ENCODE assay signal across 9 mouse cellular contexts in the genomic region with DNA sequence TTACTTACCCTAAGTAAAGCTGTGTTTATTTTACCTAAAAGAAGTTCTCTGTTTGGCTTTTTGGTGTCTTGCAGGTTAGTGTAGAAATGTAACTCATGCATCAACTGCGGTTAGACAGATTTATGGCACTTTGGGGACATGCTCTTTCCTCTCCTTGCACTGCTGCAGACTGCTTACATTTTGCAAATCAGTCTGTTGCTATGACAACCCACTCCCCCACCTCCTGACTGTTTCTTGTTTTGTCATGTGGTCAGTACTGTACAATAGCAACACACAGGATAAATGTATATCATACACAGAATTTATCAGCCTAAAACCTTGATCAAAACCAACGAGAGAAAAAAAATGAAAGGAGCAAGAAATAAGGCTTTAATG.
DNase-seq lines count a peak whose midpoint lies in the region; ATAC-seq and TF ChIP-seq lines count a peak whose summit lies in the region.
"Had no signal": no experiment of that assay in that cellular context is flagged by ENCODE, and none has a peak within 500 bp of the region (broad histone marks: within the 10 kb centered on the region; RNA-seq: fewer than 3 reads in every experiment).

No protein-coding gene starts in this region.

- no peak for TF ChIP-seq CTCF in midbrain, postnatal 0 days (IDR thresholded peaks at IDR 0.05)

- no peak overlapping the region for H3K4me3 ChIP-seq in forebrain, embryonic 10.5 days
- H3K4me3 ChIP-seq in kidney, embryonic 16.5 days (ENCODE audit: low read length) = no peak overlapping the region
- no peak overlapping the region for H3K4me3 ChIP-seq in midbrain, postnatal 0 days (ENCODE audit: low read depth, low read length)
- no peak overlapping the region for H3K4me3 ChIP-seq in heart, embryonic 12.5 days
- H3K4me3 ChIP-seq: lung, embryonic 15.5 days had no signal

- H3K27me3 ChIP-seq in forebrain, embryonic 10.5 days (ENCODE audit: poor library complexity, severe bottlenecking) = peaks cover 76% of the 10 kb centered on the region
- no peaks in the 10 kb centered on the region for H3K27me3 ChIP-seq in kidney, embryonic 16.5 days (ENCODE audit: insufficient read depth, low read length)
- no peaks in the 10 kb centered on the region for H3K27me3 ChIP-seq in midbrain, postnatal 0 days (ENCODE audit: insufficient read depth, low read length)
- H3K27me3 ChIP-seq in heart, embryonic 12.5 days (replicated peaks) = no peaks in the 10 kb centered on the region
- H3K27me3 ChIP-seq: lung, embryonic 15.5 days had no signal

- no peaks in the 10 kb centered on the region for H3K9me3 ChIP-seq in forebrain, embryonic 10.5 days
- no peaks in the 10 kb centered on the region for H3K9me3 ChIP-seq in kidney, embryonic 16.5 days (ENCODE audit: low read length)
- H3K9me3 ChIP-seq in midbrain, postnatal 0 days (ENCODE audit: low read length) = no peaks in the 10 kb centered on the region
- H3K9me3 ChIP-seq in heart, embryonic 12.5 days (replicated peaks) = no peaks in the 10 kb centered on the region
- H3K9me3 ChIP-seq: lung, embryonic 15.5 days had no signal

- H3K27ac ChIP-seq in forebrain, embryonic 10.5 days = peak overlapping the region; percentile 60; the same call in 1 of the 2 replicates
- peak overlapping the region; percentile 2; the same call in 1 of the 2 replicates for H3K27ac ChIP-seq in kidney, embryonic 16.5 days (ENCODE audit: low read length)
- H3K27ac ChIP-seq in midbrain, postnatal 0 days (ENCODE audit: low read depth, low read length) = no peak overlapping the region
- no peak overlapping the region for H3K27ac ChIP-seq in heart, embryonic 12.5 days (ENCODE audit: poor library complexity, severe bottlenecking)
- H3K27ac ChIP-seq: lung, embryonic 15.5 days had no signal

- 37% methylated on average over 2 of the region's 2 CpGs for WGBS in forebrain, embryonic 10.5 days
- 20% methylated on average over 2 of the region's 2 CpGs for WGBS in kidney, embryonic 16.5 days
- 15% methylated on average over 2 of the region's 2 CpGs for WGBS in midbrain, postnatal 0 days
- WGBS in heart, embryonic 12.5 days = 58% methylated on average over 2 of the region's 2 CpGs

- peak; percentile 74; the same call in 1 of the 2 replicates for ATAC-seq in kidney, embryonic 16.5 days (ENCODE audit: low FRiP score, low TSS enrichment)
- peak; percentile 72; the same call in 1 of the 2 replicates for ATAC-seq in midbrain, postnatal 0 days (ENCODE audit: low FRiP score)
- no peak for ATAC-seq in heart, embryonic 12.5 days (ENCODE audit: insufficient number of reproducible peaks, low FRiP score)

- peak; percentile 56 to 79 for DNase-seq in adrenal gland, adult (ENCODE audit: inconsistent age in 2 of 2, low spot score in 1 of 2)
- DNase-seq in adrenal gland, postnatal 25 days = no peak
- DNase-seq in forebrain, embryonic 10.5 days (ENCODE audit: extremely low spot score, low spot score) = no peak
- peak; percentile 84 for DNase-seq in midbrain, postnatal 0 days (ENCODE audit: low spot score)
- DNase-seq in right cerebral cortex, postnatal 4 days = no peak
- DNase-seq in thymus, postnatal 4 days = no peak

- H3K36me3 ChIP-seq in forebrain, embryonic 10.5 days (replicated peaks) = no peaks in the 10 kb centered on the region
- H3K36me3 ChIP-seq in kidney, embryonic 16.5 days (ENCODE audit: insufficient read depth, low read length) = no peaks in the 10 kb centered on the region
- H3K36me3 ChIP-seq in midbrain, postnatal 0 days (ENCODE audit: insufficient read depth, low read length) = no peaks in the 10 kb centered on the region
- peaks cover 35% of the 10 kb centered on the region for H3K36me3 ChIP-seq in heart, embryonic 12.5 days

- H3K9ac ChIP-seq in kidney, embryonic 16.5 days (replicated peaks; ENCODE audit: low read length) = no peak overlapping the region
- no peak overlapping the region for H3K9ac ChIP-seq in midbrain, postnatal 0 days (replicated peaks; ENCODE audit: low read length, poor library complexity, severe bottlenecking)
- H3K9ac ChIP-seq in heart, embryonic 12.5 days = no peak overlapping the region
- H3K9ac ChIP-seq: lung, embryonic 15.5 days had no signal

- no peak overlapping the region for H3K4me2 ChIP-seq in kidney, embryonic 16.5 days (replicated peaks; ENCODE audit: low read depth, low read length)
- H3K4me2 ChIP-seq in midbrain, postnatal 0 days (ENCODE audit: low read depth, low read length, poor library complexity, severe bottlenecking) = no peak overlapping the region
- no peak overlapping the region for H3K4me2 ChIP-seq in heart, embryonic 12.5 days
- H3K4me2 ChIP-seq: lung, embryonic 15.5 days had no signal

- peaks cover 85% of the 10 kb centered on the region for H3K4me1 ChIP-seq in forebrain, embryonic 10.5 days
- peaks cover 53% of the 10 kb centered on the region for H3K4me1 ChIP-seq in kidney, embryonic 16.5 days (ENCODE audit: insufficient read depth, low read length)
- H3K4me1 ChIP-seq in midbrain, postnatal 0 days (ENCODE audit: insufficient read depth, low read length) = no peaks in the 10 kb centered on the region; the same call in 1 of the 2 replicates
- peaks cover 18% of the 10 kb centered on the region for H3K4me1 ChIP-seq in heart, embryonic 12.5 days (replicated peaks)

Comparison
In these comparisons a context has a peak if more than half of its experiments do, and no peak if none do; other contexts are left out.
1. DNase-seq: peak in adrenal gland, adult (2 of 2) and midbrain, postnatal 0 days (single experiment); none in adrenal gland, postnatal 25 days (single experiment), forebrain, embryonic 10.5 days (single experiment), right cerebral cortex, postnatal 4 days (single experiment) and thymus, postnatal 4 days (single experiment).
2. H3K27ac ChIP-seq: peak in forebrain, embryonic 10.5 days (single experiment) and kidney, embryonic 16.5 days (single experiment); none in midbrain, postnatal 0 days (single experiment) and heart, embryonic 12.5 days (single experiment).